Mouse (Mus musculus) hindbrain, postnatal 0 days (tissue): Measurements from ENCODE around the gene Gm20388. TPM values are rescaled to one million over a fixed set of nuclear protein-coding genes. Genes with fewer than 3 reads are reported as not detected.
A peak's percentile ranks its signal among the peaks of the same experiment; 100 is the strongest.

Experiments
- ATAC-seq: fragments of 200-750 bp; cut with Nextera tagmentation; 2 replicates; pipeline ENCODE4 v1.8.0; 2017; ENCODE audit warnings: mild to moderate bottlenecking, moderate TSS enrichment, moderate library complexity
- DNase-seq: peaks from one replicate; pipeline ENCODE4 v3.0.0-alpha.2; 2015; ENCODE audit warnings: low spot score
- H3K27ac ChIP-seq: fragments of 300-500 bp; sonication (generic); 2 replicates; pipeline ENCODE4 v1.5.1; 2014; ENCODE audit warnings: mild to moderate bottlenecking
- H3K27me3 ChIP-seq: fragments of 300-500 bp; sonication (generic); 2 replicates; pipeline ENCODE4 v1.6.1; 2014; ENCODE audit warnings: low read length, mixed read lengths; ENCODE audit not compliant: insufficient read depth
- H3K36me3 ChIP-seq: fragments of 300-500 bp; sonication (generic); 2 replicates; pipeline ENCODE4 v1.6.1; 2014; ENCODE audit warnings: low read length, mixed read lengths; ENCODE audit not compliant: insufficient read depth
- H3K4me1 ChIP-seq: fragments of 300-500 bp; sonication (generic); 2 replicates; pipeline ENCODE4 v1.6.1; 2014; ENCODE audit warnings: antibody characterized with exemption, low read length, mixed read lengths; ENCODE audit not compliant: insufficient read depth
- H3K4me2 ChIP-seq: fragments of 300-500 bp; sonication (generic); 2 replicates; pipeline ENCODE4 v1.6.1; 2014; ENCODE audit warnings: low read depth, mild to moderate bottlenecking, low read length, moderate library complexity, mixed read lengths
- H3K4me3 ChIP-seq: fragments of 300-500 bp; sonication (generic); 2 replicates; pipeline ENCODE4 v1.5.1; 2014; ENCODE audit warnings: low read length
- H3K9ac ChIP-seq: fragments of 300-500 bp; sonication (generic); replicated peaks from 2 replicates; pipeline ENCODE4 v1.6.1; 2014; ENCODE audit warnings: mild to moderate bottlenecking, low read length, moderate library complexity, mixed read lengths
- H3K9me3 ChIP-seq: fragments of 300-500 bp; sonication (generic); 2 replicates; pipeline ENCODE4 v1.6.1; 2016; ENCODE audit warnings: low read length, mixed read lengths
- CTCF ChIP-seq: IDR thresholded peaks from 2 replicates; pipeline ENCODE4 v1.5.1; 2016; ENCODE audit warnings: antibody characterized with exemption, control low read depth, low read depth
- WGBS: fragments of 180-500 bp; shearing (Covaris S2); extraction: QIAGEN DNeasy Blood & Tissue Kit; methylation state at CpG from one replicate; pipeline ENCODE4 v1.1.7; 2014; 5-methylcytosine and 5-hydroxymethylcytosine counted together
- polyA plus RNA-seq: library from polyadenylated mRNA; unstranded; fragments of >200 nt; fragmentation: Nextera tagmentation; extraction: Ambion mirVana; gene quantifications from 2 replicates; pipeline ENCODE4 v1.2.1, GENCODE M21; 2015
- total RNA-seq: library from RNA; depleted of rRNA; stranded (reverse); fragments of >200 nt; gene quantifications from 2 replicates; pipeline ENCODE4 v1.2.3, GENCODE M21; 2014

Gm20388 gene
- total and polyA plus RNA-seq, 2 experiments from 2014 or later, result 71.3 TPM; not detected in 1

DNA sequence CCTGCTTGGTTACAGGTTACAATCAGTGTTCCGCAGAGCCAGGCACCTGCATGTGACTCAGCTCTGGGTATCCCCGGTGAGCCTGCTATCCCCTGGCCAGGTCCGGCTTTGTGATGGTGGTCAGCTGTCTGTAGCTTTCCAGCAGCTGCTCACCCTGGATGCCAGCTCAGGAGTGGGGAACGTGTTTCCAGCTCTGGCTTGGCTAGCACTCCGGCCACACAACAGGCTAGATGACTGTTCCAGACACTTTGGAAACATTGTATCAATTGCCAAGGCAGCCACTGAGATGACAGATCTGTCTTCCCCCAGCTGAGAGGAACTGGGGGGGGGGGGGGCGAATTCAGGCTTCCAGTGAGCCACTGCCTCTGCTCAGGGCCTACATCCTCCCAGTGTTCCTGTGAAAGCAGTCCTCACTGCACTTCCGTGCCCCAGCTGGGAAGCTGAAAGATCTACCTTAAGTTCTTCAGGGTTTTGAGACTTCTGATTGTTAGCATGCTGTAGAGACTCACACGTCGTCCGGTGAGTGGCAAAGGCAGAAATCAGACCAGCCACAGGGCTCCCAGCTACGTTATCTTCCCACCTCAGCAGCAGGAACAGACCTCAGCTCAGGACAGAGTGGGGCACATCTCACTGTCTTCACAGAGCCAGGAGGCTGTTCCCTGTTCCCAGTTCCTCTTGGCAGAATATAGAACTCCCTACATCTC, 4408.1 kb downstream of the Gm20388 start:
- Histone ChIP-seq H3K36me3 (no peaks in the 10 kb centered on the region; the same call in 1 of the 2 replicates), H3K27ac (peak overlapping the region; percentile 1; the same call in 1 of the 2 replicates), H3K9ac (no peak overlapping the region), H3K4me2 (no peak overlapping the region), H3K4me1 (peaks cover 25% of the 10 kb centered on the region), H3K9me3 (no peaks in the 10 kb centered on the region), H3K27me3 (no peaks in the 10 kb centered on the region), H3K4me3 (no peak overlapping the region)
- DNase-seq, result peak; percentile 71
- ATAC-seq, result peak; percentile 64
- TF ChIP-seq CTCF, result no peak
- 41% methylated on average over 11 of the region's 11 CpGs for WGBS

- no peaks in the 10 kb centered on the region for H3K27me3 ChIP-seq
- WGBS, result 88% methylated on average over 4 of the region's 4 CpGs
- peaks cover 25% of the 10 kb centered on the region for H3K4me1 ChIP-seq
- no peak for ATAC-seq
- peak overlapping the region; percentile 1; the same call in 1 of the 2 replicates for H3K27ac ChIP-seq
- no peak for TF ChIP-seq CTCF
- H3K4me3 ChIP-seq, result no peak overlapping the region
- DNase-seq, result no peak
- H3K9ac ChIP-seq, result no peak overlapping the region
- no peaks in the 10 kb centered on the region for H3K9me3 ChIP-seq
- H3K36me3 ChIP-seq, result no peaks in the 10 kb centered on the region; the same call in 1 of the 2 replicates
- no peak overlapping the region for H3K4me2 ChIP-seq
These were observed 4408.6 kb downstream of the Gm20388 start for GRCm38 (mm10) chr8:124319316-124319652.

GRCm38 (mm10) chr8:124321227-124321840, 4410.7 kb downstream of the Gm20388 start:
- Histone ChIP-seq H3K9ac (0 out of 2 replicates have a peak overlapping the region, but pooled peaks have one; percentile 24), H3K9me3 (no peaks in the 10 kb centered on the region), H3K36me3 (peaks cover 4% of the 10 kb centered on the region; the same call in 1 of the 2 replicates), H3K4me3 (no peak overlapping the region), H3K4me1 (peaks cover 23% of the 10 kb centered on the region), H3K27ac (peak overlapping the region; percentile 67), H3K4me2 (no peak overlapping the region), H3K27me3 (no peaks in the 10 kb centered on the region)
- peak; percentile 34; the same call in 1 of the 2 replicates for ATAC-seq
- no peak for TF ChIP-seq CTCF
- DNase-seq, result peak; percentile 46
- WGBS, result 23% methylated on average over 12 of the region's 12 CpGs

GRCm38 (mm10) chr8:124323356-124323755, 4412.7 kb downstream of the Gm20388 start:
- ATAC-seq, result no peak
- Histone ChIP-seq H3K9me3 (no peaks in the 10 kb centered on the region), H3K4me3 (no peak overlapping the region), H3K27ac (no peak overlapping the region), H3K4me1 (peaks cover 15% of the 10 kb centered on the region), H3K9ac (no peak overlapping the region), H3K36me3 (peaks cover 10% of the 10 kb centered on the region; the same call in 1 of the 2 replicates), H3K4me2 (no peak overlapping the region), H3K27me3 (no peaks in the 10 kb centered on the region)
- DNase-seq, result no peak
- 72% methylated on average over 14 of the region's 14 CpGs for WGBS
- no peak for TF ChIP-seq CTCF

GRCm38 (mm10) chr8:124328259-124328658, 4417.6 kb downstream of the Gm20388 start:
- DNase-seq (no peak), ATAC-seq (no peak)
- Histone ChIP-seq H3K4me3 (no peak overlapping the region), H3K4me2 (no peak overlapping the region), H3K9ac (no peak overlapping the region), H3K36me3 (peaks cover 14% of the 10 kb centered on the region), H3K27me3 (no peaks in the 10 kb centered on the region), H3K9me3 (no peaks in the 10 kb centered on the region), H3K27ac (no peak overlapping the region), H3K4me1 (no peaks in the 10 kb centered on the region)
- 83% methylated on average over 7 of the region's 7 CpGs for WGBS
- TF ChIP-seq CTCF, result no peak

DNA sequence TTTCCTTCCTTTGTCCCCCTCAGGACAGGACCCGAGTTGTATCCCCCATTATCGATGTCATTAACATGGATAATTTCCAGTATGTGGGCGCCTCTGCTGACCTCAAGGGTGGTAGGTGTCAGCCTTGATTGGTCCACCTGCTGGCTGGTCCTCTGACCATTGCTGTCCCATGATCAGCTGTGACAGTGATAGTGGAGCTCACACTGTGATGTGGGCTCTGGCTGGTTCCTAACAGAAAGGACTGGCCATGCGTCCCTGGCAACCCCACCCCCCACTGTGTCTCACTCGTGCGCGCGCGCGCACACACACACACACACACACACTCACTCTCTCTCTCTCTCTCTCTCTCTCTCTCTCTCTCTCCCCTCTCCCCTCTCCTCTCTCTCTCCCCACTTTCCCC, 4419.0 kb downstream of the Gm20388 start:
- Histone ChIP-seq H3K36me3 (peaks cover 16% of the 10 kb centered on the region), H3K4me1 (no peaks in the 10 kb centered on the region), H3K9me3 (no peaks in the 10 kb centered on the region), H3K4me2 (no peak overlapping the region), H3K4me3 (no peak overlapping the region), H3K9ac (no peak overlapping the region), H3K27me3 (no peaks in the 10 kb centered on the region), H3K27ac (no peak overlapping the region)
- ATAC-seq (no peak), DNase-seq (peak; percentile 27)
- no peak for TF ChIP-seq CTCF
- WGBS, result 43% methylated on average over 10 of the region's 10 CpGs

DNA sequence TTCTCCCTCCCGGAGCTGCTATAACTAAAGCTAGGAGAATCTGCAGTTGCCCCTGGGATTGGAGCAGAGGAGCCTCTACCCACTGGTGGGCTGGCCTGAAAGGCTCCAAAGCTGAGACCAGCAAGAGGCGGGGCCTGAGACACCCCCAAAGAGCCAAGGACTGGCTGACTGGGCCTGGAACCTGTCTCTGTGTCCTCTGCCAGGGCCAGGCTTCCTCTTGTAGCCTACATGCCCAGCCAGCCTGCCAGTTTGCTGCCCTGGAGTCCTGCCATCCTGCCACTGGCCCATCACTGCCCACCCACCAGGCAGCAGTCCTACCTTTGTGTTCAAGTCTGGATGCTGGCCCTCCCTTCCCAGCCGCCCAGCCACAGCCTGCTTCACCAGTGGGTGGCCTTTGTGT, 4419.8 kb downstream of the Gm20388 start:
- peak overlapping the region; percentile 48; the same call in 1 of the 2 replicates for H3K27ac ChIP-seq
- ATAC-seq, result peak; percentile 94
- WGBS, result 28% methylated on average over 2 of the region's 3 CpGs
- H3K4me2 ChIP-seq, result no peak overlapping the region
- no peaks in the 10 kb centered on the region for H3K27me3 ChIP-seq
- H3K4me3 ChIP-seq, result no peak overlapping the region
- no peaks in the 10 kb centered on the region for H3K9me3 ChIP-seq
- H3K4me1 ChIP-seq, result no peaks in the 10 kb centered on the region
- peaks cover 19% of the 10 kb centered on the region for H3K36me3 ChIP-seq
- no peak for TF ChIP-seq CTCF
- H3K9ac ChIP-seq, result no peak overlapping the region
- DNase-seq, result peak; percentile 81
